Mouse (Mus musculus) C2C12 (cell line): ENCODE data around the gene Arl4c. TPM values are rescaled to one million over a fixed set of nuclear protein-coding genes. Genes with fewer than 3 reads are reported as not detected.

Experiments
- H3K27me3 ChIP-seq: one replicate; pipeline ENCODE4 v1.6.1; 2011; ENCODE audit not compliant: control insufficient read depth, insufficient read depth, insufficient read length
- H3K36me3 ChIP-seq: one replicate; pipeline ENCODE4 v1.6.1; 2011; ENCODE audit not compliant: control insufficient read depth, insufficient read depth
- H3K4me3 ChIP-seq: one replicate; pipeline ENCODE4 v1.5.1; 2011; ENCODE audit warnings: mild to moderate bottlenecking, control low read depth; ENCODE audit not compliant: poor library complexity, insufficient read depth, severe bottlenecking
- H3K79me2 ChIP-seq: one replicate; pipeline ENCODE4 v1.6.1; 2011; ENCODE audit not compliant: control insufficient read depth, insufficient read depth
- H3K79me3 ChIP-seq: one replicate; pipeline ENCODE4 v1.6.1; 2011; ENCODE audit warnings: low read depth, control low read depth
- H3ac ChIP-seq: one replicate; pipeline ENCODE3; 2011; ENCODE audit warnings: low read depth; ENCODE audit not compliant: control insufficient read depth, insufficient read length
- CEBPB ChIP-seq: IDR thresholded peaks from one replicate; pipeline ENCODE4 v1.6.1; 2011; ENCODE audit warnings: low read depth, mild to moderate bottlenecking, control low read depth, moderate library complexity
- CTCF ChIP-seq: IDR thresholded peaks from one replicate; pipeline ENCODE4 v1.5.1; 2011; ENCODE audit not compliant: control insufficient read depth, insufficient read depth, insufficient read length
- FOSL1 ChIP-seq: IDR thresholded peaks from one replicate; pipeline ENCODE4 v1.8.0; 2011; ENCODE audit warnings: mild to moderate bottlenecking, low read length; ENCODE audit not compliant: poor library complexity, insufficient read depth, severe bottlenecking
- MAX ChIP-seq: IDR thresholded peaks from one replicate; pipeline ENCODE4 v1.6.1; 2011; ENCODE audit warnings: mild to moderate bottlenecking, control low read depth
- MYOD1 ChIP-seq: IDR thresholded peaks from one replicate; pipeline ENCODE4 v1.6.1; 2011; ENCODE audit warnings: low read depth; ENCODE audit not compliant: control insufficient read depth, insufficient read length
- MYOG ChIP-seq: IDR thresholded peaks from one replicate; pipeline ENCODE4 v1.6.1; 2011; ENCODE audit not compliant: control insufficient read depth, insufficient read length; ENCODE audit errors: extremely low read depth
- USF1 ChIP-seq: IDR thresholded peaks from one replicate; pipeline ENCODE4 v1.6.1; 2011; ENCODE audit warnings: low read depth, mild to moderate bottlenecking, control low read depth, moderate library complexity
- polyA plus RNA-seq: library from polyadenylated mRNA; unstranded; fragments of >200 nt; fragmentation: generic; extraction: Trizol; gene quantifications from one replicate; pipeline ENCODE4 v1.2.1, GENCODE M21; 2012; ENCODE audit warnings: missing spikeins

The Arl4c gene
- polyA plus RNA-seq, 1 experiment, result 81.3 TPM

GRCm38 (mm10) chr1:88744261-88744660 is 42.2 kb upstream of the Arl4c start:
- H3ac ChIP-seq, result no peak overlapping the region
- no peaks in the 10 kb centered on the region for H3K36me3 ChIP-seq
- no peak for TF ChIP-seq CEBPB
- TF ChIP-seq FOSL1, result no peak
- no peak for TF ChIP-seq MYOG
- no peak for TF ChIP-seq CTCF
- no peak for TF ChIP-seq MYOD1
- no peaks in the 10 kb centered on the region for H3K27me3 ChIP-seq
- no peaks in the 10 kb centered on the region for H3K79me2 ChIP-seq
- no peak overlapping the region for H3K4me3 ChIP-seq
- H3K79me3 ChIP-seq, result no peaks in the 10 kb centered on the region

DNA sequence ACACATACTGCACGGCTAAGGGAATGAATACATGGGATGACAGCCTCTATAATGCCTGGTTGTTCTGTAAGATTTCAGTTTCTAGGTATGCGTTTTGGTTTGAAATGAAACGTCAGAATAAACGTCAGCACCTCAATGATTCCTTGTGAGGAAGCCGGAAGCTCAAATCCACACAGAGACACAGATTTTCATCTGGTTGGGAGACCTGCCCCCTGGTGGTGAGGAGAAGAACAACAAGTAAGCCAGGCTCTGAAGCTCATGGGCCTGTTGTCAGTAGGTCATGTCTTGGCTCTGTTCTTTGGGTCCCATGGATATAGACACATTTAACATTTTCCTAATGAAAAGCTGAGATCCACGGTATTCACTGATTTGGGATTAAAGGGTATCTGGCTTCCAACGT is 40.4 kb upstream of the Arl4c start:
- Histone ChIP-seq H3ac (no peak overlapping the region), H3K79me2 (no peaks in the 10 kb centered on the region), H3K27me3 (no peaks in the 10 kb centered on the region), H3K79me3 (no peaks in the 10 kb centered on the region), H3K4me3 (no peak overlapping the region), H3K36me3 (no peaks in the 10 kb centered on the region)
- TF ChIP-seq MYOD1, result no peak
- no peak for TF ChIP-seq MAX
- TF ChIP-seq MYOG, result no peak
- TF ChIP-seq FOSL1, result no peak
- no peak for TF ChIP-seq USF1
- no peak for TF ChIP-seq CEBPB
- TF ChIP-seq CTCF, result peak; percentile 52

GRCm38 (mm10) chr1:88739546-88739945 is 37.5 kb upstream of the Arl4c start:
- Histone ChIP-seq H3K79me2 (no peaks in the 10 kb centered on the region), H3K79me3 (no peaks in the 10 kb centered on the region), H3K4me3 (no peak overlapping the region), H3ac (no peak overlapping the region), H3K36me3 (no peaks in the 10 kb centered on the region), H3K27me3 (no peaks in the 10 kb centered on the region)
- TF ChIP-seq CEBPB, result no peak
- no peak for TF ChIP-seq MYOG
- no peak for TF ChIP-seq USF1
- TF ChIP-seq FOSL1, result no peak
- no peak for TF ChIP-seq CTCF
- TF ChIP-seq MAX, result no peak
- no peak for TF ChIP-seq MYOD1

- no peak overlapping the region for H3ac ChIP-seq
- TF ChIP-seq CEBPB, result no peak
- no peak for TF ChIP-seq MAX
- no peak for TF ChIP-seq MYOD1
- no peak for TF ChIP-seq CTCF
- no peak for TF ChIP-seq FOSL1
- TF ChIP-seq MYOG, result no peak
- no peak for TF ChIP-seq USF1
- no peaks in the 10 kb centered on the region for H3K79me2 ChIP-seq
- no peak overlapping the region for H3K4me3 ChIP-seq
- no peaks in the 10 kb centered on the region for H3K79me3 ChIP-seq
- H3K36me3 ChIP-seq, result no peaks in the 10 kb centered on the region
- no peaks in the 10 kb centered on the region for H3K27me3 ChIP-seq
Observed at GRCm38 (mm10) chr1:88738931-88739330, 36.9 kb upstream of the Arl4c start.

- TF ChIP-seq FOSL1 (no peak), MYOD1 (no peak), MAX (no peak), CTCF (no peak), MYOG (no peak), USF1 (no peak), CEBPB (no peak)
- Histone ChIP-seq H3K27me3 (no peaks in the 10 kb centered on the region), H3K4me3 (no peak overlapping the region), H3K79me3 (no peaks in the 10 kb centered on the region), H3K36me3 (no peaks in the 10 kb centered on the region), H3ac (no peak overlapping the region), H3K79me2 (no peaks in the 10 kb centered on the region)
Observed at GRCm38 (mm10) chr1:88729496-88729895, 27.5 kb upstream of the Arl4c start.

- H3K36me3 ChIP-seq, result no peaks in the 10 kb centered on the region
- TF ChIP-seq MYOD1 (no peak), MYOG (no peak), FOSL1 (no peak), CEBPB (no peak)
Observed at GRCm38 (mm10) chr1:88727369-88727768, 25.3 kb upstream of the Arl4c start.

More at GRCm38 (mm10) chr1:88727369-88727768, 25.3 kb upstream of the Arl4c start:
- H3K27me3 ChIP-seq, result no peaks in the 10 kb centered on the region
- H3K4me3 ChIP-seq, result no peak overlapping the region
- no peaks in the 10 kb centered on the region for H3K79me2 ChIP-seq
- H3ac ChIP-seq, result no peak overlapping the region
- no peaks in the 10 kb centered on the region for H3K79me3 ChIP-seq
